Mouse (Mus musculus) lung, postnatal 0 days (tissue): ENCODE measurements around the gene Macf1.

Experiments used
- CTCF ChIP-seq: IDR thresholded peaks from 2 replicates; pipeline ENCODE4 v1.5.1; 2016; ENCODE audit warnings: antibody characterized with exemption, mild to moderate bottlenecking
- EP300 ChIP-seq: IDR thresholded peaks from 2 replicates; pipeline ENCODE4 v1.6.1; 2016; ENCODE audit warnings: antibody characterized with exemption, mild to moderate bottlenecking, control low read depth

DNA sequence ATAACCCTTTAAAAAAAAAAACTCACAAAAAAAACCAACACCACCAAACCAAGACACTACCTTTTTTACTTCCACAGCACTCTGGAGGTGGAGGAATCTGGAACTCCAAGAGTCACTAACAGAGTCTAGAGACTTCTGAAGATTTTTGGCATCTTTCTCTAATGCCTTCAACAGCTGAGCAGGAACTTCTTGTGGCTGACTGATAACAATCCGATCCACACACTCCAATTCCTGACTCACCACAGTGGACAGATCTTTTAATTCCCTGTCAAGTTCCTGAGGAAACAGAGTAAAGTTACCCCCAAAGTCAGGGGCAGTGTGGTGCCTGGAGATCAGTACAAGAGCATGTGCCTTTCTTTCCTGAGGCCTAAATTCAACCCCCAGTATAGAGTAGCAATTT lies 218.4 kb downstream of the Macf1 start:
- TF ChIP-seq CTCF (no peak), EP300 (no peak)
